ENCODE assay signal across 10 mouse cellular contexts in genomic region chr3:65927685-65928084, GRCm38 (mm10). TPM values are rescaled to one million over a fixed set of nuclear protein-coding genes. Genes with fewer than 3 reads are reported as not detected.
DNase-seq lines count a peak whose midpoint lies in the region; ATAC-seq and TF ChIP-seq lines count a peak whose summit lies in the region.
"Had no signal": no experiment of that assay in that cellular context is flagged by ENCODE, and none has a peak within 500 bp of the region (broad histone marks: within the 10 kb centered on the region; RNA-seq: fewer than 3 reads in every experiment).

No protein-coding gene starts in this region.

- H3K4me1 ChIP-seq in hindbrain, postnatal 0 days (ENCODE audit: insufficient read depth, low read length), result 0 out of 2 replicates have a peak, but pooled peaks cover 3% of the 10 kb centered on the region
- peaks cover 20% of the 10 kb centered on the region for H3K4me1 ChIP-seq in hindbrain, embryonic 12.5 days
- peaks cover 20% of the 10 kb centered on the region for H3K4me1 ChIP-seq in kidney, adult 2 months (ENCODE audit: control insufficient read depth, insufficient read depth, low read length)

- WGBS in hindbrain, postnatal 0 days, result 41% methylated on average over 7 of the region's 7 CpGs
- WGBS in hindbrain, embryonic 12.5 days, result 65% methylated on average over 7 of the region's 7 CpGs
- 15% methylated on average over 7 of the region's 7 CpGs for WGBS in kidney, adult 2 months

- no peak overlapping the region for H3K4me2 ChIP-seq in hindbrain, postnatal 0 days (ENCODE audit: low read depth, low read length)
- H3K4me2 ChIP-seq in hindbrain, embryonic 12.5 days (replicated peaks), result no peak overlapping the region

- H3K27me3 ChIP-seq in hindbrain, postnatal 0 days (ENCODE audit: insufficient read depth, low read length), result no peaks in the 10 kb centered on the region
- H3K27me3 ChIP-seq in hindbrain, embryonic 12.5 days, result no peaks in the 10 kb centered on the region
- H3K27me3 ChIP-seq in kidney, adult 2 months (replicated peaks; ENCODE audit: control insufficient read depth, insufficient read depth, low read length), result no peaks in the 10 kb centered on the region
- H3K27me3 ChIP-seq: CH12.LX had no signal

- no peak for ATAC-seq in hindbrain, postnatal 0 days
- no peak for ATAC-seq in hindbrain, embryonic 12.5 days (ENCODE audit: low FRiP score)

- no peaks in the 10 kb centered on the region for H3K9me3 ChIP-seq in hindbrain, postnatal 0 days (ENCODE audit: low read length)
- no peaks in the 10 kb centered on the region for H3K9me3 ChIP-seq in hindbrain, embryonic 12.5 days (replicated peaks)

- intact Hi-C loops in gastrocnemius, adult 2 months (cut with DNase I), result loop anchor here (2.0 kb wide), 2 partner anchors 65 to 399 kb away; partner anchors contain the start of gene Tiparp

- no peak overlapping the region for H3K4me3 ChIP-seq in hindbrain, postnatal 0 days (ENCODE audit: low read length)
- no peak overlapping the region for H3K4me3 ChIP-seq in hindbrain, embryonic 12.5 days
- peak overlapping the region; percentile 43 for H3K4me3 ChIP-seq in gastrocnemius, adult 2 months
- H3K4me3 ChIP-seq in kidney, adult 2 months (ENCODE audit: insufficient read depth, low read depth, low read length), result peak overlapping the region; percentile 22; the same call in 1 of the 2 replicates
- H3K4me3 ChIP-seq: erythroblast, embryonic 14.5 days had no signal

- TF ChIP-seq POLR2A in kidney, adult 2 months (IDR thresholded peaks at IDR 0.05; ENCODE audit: low read depth, low read length), result no peak

- no peak overlapping the region for H3K27ac ChIP-seq in hindbrain, postnatal 0 days
- no peak overlapping the region for H3K27ac ChIP-seq in hindbrain, embryonic 12.5 days
- peak overlapping the region; percentile 79 for H3K27ac ChIP-seq in gastrocnemius, adult 2 months
- peak overlapping the region; percentile 80 for H3K27ac ChIP-seq in kidney, adult 2 months (ENCODE audit: insufficient read depth, low read depth, low read length)

- no peak overlapping the region for H3K9ac ChIP-seq in hindbrain, postnatal 0 days (replicated peaks; ENCODE audit: low read length)
- no peak overlapping the region for H3K9ac ChIP-seq in hindbrain, embryonic 12.5 days

- peak; percentile 22 for DNase-seq in hindbrain, postnatal 0 days (ENCODE audit: low spot score)
- peak; percentile 80 for DNase-seq in adrenal gland, adult 2 months
- DNase-seq in gastrocnemius, adult 2 months, result peak; percentile 82
- peak; percentile 96 for DNase-seq in kidney, adult 2 months
- peak; percentile 73 to 78 for DNase-seq in lung, postnatal 4 days
- DNase-seq in thymus, postnatal 25 days, result no peak
- no peak for DNase-seq in B cell, adult 2 months

- no peak for TF ChIP-seq CTCF in hindbrain, postnatal 0 days (IDR thresholded peaks at IDR 0.05; ENCODE audit: low read depth)
- TF ChIP-seq CTCF in gastrocnemius, adult 2 months (IDR thresholded peaks at IDR 0.05), result no peak
- TF ChIP-seq CTCF in kidney, adult 2 months (conservative IDR thresholded peaks at IDR 0.05; ENCODE audit: insufficient read depth, insufficient read length, low read depth, low read length), result no peak

- H3K36me3 ChIP-seq in hindbrain, postnatal 0 days (ENCODE audit: insufficient read depth, low read length), result no peaks in the 10 kb centered on the region
- no peaks in the 10 kb centered on the region for H3K36me3 ChIP-seq in hindbrain, embryonic 12.5 days
- no peaks in the 10 kb centered on the region for H3K36me3 ChIP-seq in kidney, adult 2 months (ENCODE audit: control insufficient read depth, insufficient read depth, low read length)

RNA-seq across cellular contexts. Expression of gene Ccnl1, which starts 30.4 kb away (rescaled TPM):
- 32.9 and 34.8 TPM in 2 replicates for total RNA-seq in hindbrain, postnatal 0 days (2014; rRNA removed)
- polyA plus RNA-seq in hindbrain, postnatal 0 days (2015; fragmentation: Nextera tagmentation; extraction: Ambion mirVana), result 56.8 and 56.9 TPM in 2 replicates
- 122 and 123 TPM in 2 replicates for polyA plus RNA-seq in hindbrain, embryonic 12.5 days (2016; fragmentation: Nextera tagmentation; extraction: Ambion mirVana)
- 100 to 1,000 TPM in 1 of 2 experiments, 10 to 100 TPM in 1; 65.8 to 125 TPM for total RNA-seq in adrenal gland, adult 2 months (2021)
- 120 and 136 TPM in 2 replicates for polyA plus RNA-seq in adrenal gland, adult 2 months (2012; rRNA removed)
- 10 to 100 TPM; 15.5 to 19.0 TPM for total RNA-seq in gastrocnemius, adult 2 months (2021)
- polyA plus RNA-seq in kidney, adult 2 months (2012; rRNA removed), result 20.8 and 25.6 TPM in 2 replicates

Comparison
In these comparisons a context has a peak if more than half of its experiments do, and no peak if none do; other contexts are left out.
1. DNase-seq: peak in hindbrain, postnatal 0 days (single experiment), adrenal gland, adult 2 months (single experiment), gastrocnemius, adult 2 months (single experiment), kidney, adult 2 months (single experiment) and lung, postnatal 4 days (2 of 2); none in thymus, postnatal 25 days (single experiment) and B cell, adult 2 months (0 of 2).
2. H3K27ac ChIP-seq: peak in gastrocnemius, adult 2 months (single experiment) and kidney, adult 2 months (single experiment); none in hindbrain, postnatal 0 days (single experiment) and hindbrain, embryonic 12.5 days (single experiment).
3. H3K4me3 ChIP-seq: peak in gastrocnemius, adult 2 months (single experiment) and kidney, adult 2 months (single experiment); none in hindbrain, postnatal 0 days (single experiment) and hindbrain, embryonic 12.5 days (single experiment).